In genomic region chr8:81068519-81068918, GRCm38 (mm10) we compare ENCODE assay signal across 22 mouse cellular contexts. TPM values are rescaled to one million over a fixed set of nuclear protein-coding genes. Genes with fewer than 3 reads are reported as not detected.
DNase-seq lines count a peak whose midpoint lies in the region; ATAC-seq and TF ChIP-seq lines count a peak whose summit lies in the region.
"Had no signal": no experiment of that assay in that cellular context is flagged by ENCODE, and none has a peak within 500 bp of the region (broad histone marks: within the 10 kb centered on the region; RNA-seq: fewer than 3 reads in every experiment).

No protein-coding gene starts in this region.

- H3K9me3 ChIP-seq in kidney, embryonic 15.5 days (replicated peaks), result no peaks in the 10 kb centered on the region
- H3K9me3 ChIP-seq in stomach, embryonic 16.5 days (replicated peaks; ENCODE audit: control insufficient read depth, low read length), result no peaks in the 10 kb centered on the region
- H3K9me3 ChIP-seq: embryonic facial prominence, embryonic 12.5 days; hindbrain, embryonic 15.5 days; midbrain, embryonic 13.5 days had no signal

- no peaks in the 10 kb centered on the region for H3K36me3 ChIP-seq in kidney, adult 2 months (ENCODE audit: control insufficient read depth, insufficient read depth, low read length)
- no peaks in the 10 kb centered on the region for H3K36me3 ChIP-seq in kidney, embryonic 15.5 days
- no peaks in the 10 kb centered on the region for H3K36me3 ChIP-seq in stomach, embryonic 16.5 days (ENCODE audit: control insufficient read depth, insufficient read depth, low read length)
- H3K36me3 ChIP-seq: embryonic facial prominence, embryonic 12.5 days; hindbrain, embryonic 15.5 days; midbrain, embryonic 13.5 days had no signal

- no peak for TF ChIP-seq POLR2A in kidney, adult 2 months (IDR thresholded peaks at IDR 0.05; ENCODE audit: low read depth, low read length)

- no peak overlapping the region for H3K4me3 ChIP-seq in kidney, adult 2 months (ENCODE audit: insufficient read depth, low read depth, low read length)
- H3K4me3 ChIP-seq in kidney, embryonic 15.5 days (replicated peaks), result no peak overlapping the region
- H3K4me3 ChIP-seq in stomach, embryonic 16.5 days (replicated peaks; ENCODE audit: low read length), result no peak overlapping the region
- H3K4me3 ChIP-seq: embryonic facial prominence, embryonic 12.5 days; hindbrain, embryonic 15.5 days; megakaryocyte, embryonic 14.5 days; midbrain, embryonic 13.5 days had no signal

- peak; percentile 49 for DNase-seq in kidney, adult 2 months
- DNase-seq in kidney, adult 18-20 months, result no peak
- DNase-seq in lung, postnatal 36 days, result peak; percentile 16
- DNase-seq in lung, postnatal 25 days (ENCODE audit: low spot score), result no peak
- no peak for DNase-seq in adipocyte (ENCODE audit: low spot score)
- no peak for DNase-seq in frontal cortex, postnatal 10 days (ENCODE audit: low spot score in 2 of 2)
- DNase-seq: adrenal gland, postnatal 36 days; cerebellum, adult 9-11 months; gastrocnemius, postnatal 14 days; heart, adult 11 months; right cerebral cortex, postnatal 25 days; spleen, adult 18-20 months; thymus, adult 18-20 months; thymus, postnatal 4 days had no signal

- peak; percentile 62 for ATAC-seq in kidney, embryonic 15.5 days (replicated peaks; ENCODE audit: low FRiP score)
- ATAC-seq in stomach, embryonic 16.5 days (ENCODE audit: insufficient read depth, low FRiP score), result peak; percentile 44; the same call in 1 of the 2 replicates
- ATAC-seq: forebrain, embryonic 14.5 days; midbrain, embryonic 13.5 days had no signal

- no peak overlapping the region for H3K9ac ChIP-seq in kidney, embryonic 15.5 days
- no peak overlapping the region for H3K9ac ChIP-seq in stomach, embryonic 16.5 days (ENCODE audit: low read length)
- H3K9ac ChIP-seq: embryonic facial prominence, embryonic 12.5 days; hindbrain, embryonic 15.5 days; midbrain, embryonic 13.5 days had no signal

- no peak overlapping the region for H3K4me2 ChIP-seq in kidney, embryonic 15.5 days
- H3K4me2 ChIP-seq in stomach, embryonic 16.5 days (ENCODE audit: low read depth, low read length), result no peak overlapping the region
- H3K4me2 ChIP-seq: embryonic facial prominence, embryonic 12.5 days; heart, embryonic 11.5 days; hindbrain, embryonic 15.5 days; midbrain, embryonic 13.5 days had no signal

- TF ChIP-seq CTCF in kidney, adult 2 months (conservative IDR thresholded peaks at IDR 0.05; ENCODE audit: insufficient read depth, insufficient read length, low read depth, low read length), result no peak

- peaks cover 3% of the 10 kb centered on the region; the same call in 1 of the 2 replicates for H3K4me1 ChIP-seq in kidney, adult 2 months (ENCODE audit: control insufficient read depth, insufficient read depth, low read length)
- H3K4me1 ChIP-seq in kidney, embryonic 15.5 days, result peaks cover 10% of the 10 kb centered on the region
- H3K4me1 ChIP-seq in stomach, embryonic 16.5 days (ENCODE audit: control insufficient read depth, insufficient read depth, low read length), result no peaks in the 10 kb centered on the region
- H3K4me1 ChIP-seq: embryonic facial prominence, embryonic 12.5 days; hindbrain, embryonic 15.5 days; midbrain, embryonic 13.5 days had no signal

- no peaks in the 10 kb centered on the region for H3K27me3 ChIP-seq in kidney, adult 2 months (replicated peaks; ENCODE audit: control insufficient read depth, insufficient read depth, low read length)
- H3K27me3 ChIP-seq in kidney, embryonic 15.5 days, result no peaks in the 10 kb centered on the region
- H3K27me3 ChIP-seq in stomach, embryonic 16.5 days (ENCODE audit: control insufficient read depth, insufficient read depth, low read length), result no peaks in the 10 kb centered on the region
- H3K27me3 ChIP-seq: embryonic facial prominence, embryonic 12.5 days; hindbrain, embryonic 15.5 days; megakaryocyte, embryonic 14.5 days; midbrain, embryonic 13.5 days had no signal

- no peak overlapping the region for H3K27ac ChIP-seq in kidney, adult 2 months (ENCODE audit: insufficient read depth, low read depth, low read length)
- no peak overlapping the region for H3K27ac ChIP-seq in kidney, embryonic 15.5 days
- H3K27ac ChIP-seq in stomach, embryonic 16.5 days (ENCODE audit: low read length), result no peak overlapping the region
- H3K27ac ChIP-seq: embryonic facial prominence, embryonic 12.5 days; hindbrain, embryonic 15.5 days; midbrain, embryonic 13.5 days had no signal

- WGBS in kidney, adult 2 months, result 59% methylated on average over 3 of the region's 3 CpGs
- 77% methylated on average over 3 of the region's 3 CpGs for WGBS in kidney, embryonic 15.5 days
- 45% methylated on average over 3 of the region's 3 CpGs for WGBS in stomach, embryonic 16.5 days

RNA-seq across cellular contexts. Expression of gene Usp38, which starts 53.8 kb away (rescaled TPM):
- polyA plus RNA-seq in kidney, adult 2 months (2012; rRNA removed), result 6.4 and 7.4 TPM in 2 replicates
- 18.3 and 20.0 TPM in 2 replicates for polyA plus RNA-seq in kidney, embryonic 15.5 days (2015; fragmentation: Nextera tagmentation; extraction: Ambion mirVana)
- 14.2 and 16.5 TPM in 2 replicates for polyA plus RNA-seq in stomach, embryonic 16.5 days (2015; fragmentation: Nextera tagmentation; extraction: Ambion mirVana)

Comparison
In these comparisons a context has a peak if more than half of its experiments do, and no peak if none do; other contexts are left out.
1. DNase-seq: peak in kidney, adult 2 months (single experiment) and lung, postnatal 36 days (single experiment); none in kidney, adult 18-20 months (single experiment), lung, postnatal 25 days (single experiment), adipocyte (single experiment) and frontal cortex, postnatal 10 days (0 of 2).